Mouse (Mus musculus) midbrain, embryonic 16.5 days (tissue): ENCODE data around the gene Uimc1. TPM values are rescaled to one million over a fixed set of nuclear protein-coding genes. Genes with fewer than 3 reads are reported as not detected.

Source experiments
- polyA plus RNA-seq: library from polyadenylated mRNA; unstranded; fragments of >200 nt; fragmentation: Nextera tagmentation; extraction: Ambion mirVana; gene quantifications from 2 replicates; pipeline ENCODE4 v1.2.1, GENCODE M21; 2015

Gene Uimc1
- polyA plus RNA-seq, 1 experiment from 2014 or later, result 20.8 TPM

Other genes starting within 250 kb of the Uimc1 start
- 14.1 and 16.3 TPM in 2 replicates for gene Unc5a, start 150.9 kb downstream of the Uimc1 start, polyA plus RNA-seq
- gene Hk3, start 78.9 kb downstream of the Uimc1 start, polyA plus RNA-seq, result 0.57 and 0.77 TPM in 2 replicates
- 29.5 and 32.2 TPM in 2 replicates for gene Zfp346, start 5.0 kb upstream of the Uimc1 start, polyA plus RNA-seq
- gene Gm17617, start 33.2 kb upstream of the Uimc1 start, polyA plus RNA-seq, result not detected in 2 replicates
- 0.60 and 0.82 TPM in 2 replicates for gene Fgfr4, start 52.3 kb upstream of the Uimc1 start, polyA plus RNA-seq
- 45.2 and 54.8 TPM in 2 replicates for gene Nsd1, start 109.5 kb upstream of the Uimc1 start, polyA plus RNA-seq
- 319 and 320 TPM in 2 replicates for gene Prelid1, start 220.2 kb upstream of the Uimc1 start, polyA plus RNA-seq
- 91.0 and 92.2 TPM in 2 replicates for gene Rab24, start 221.6 kb upstream of the Uimc1 start, polyA plus RNA-seq
- 6.9 and 7.9 TPM in 2 replicates for gene Mxd3, start 229.5 kb upstream of the Uimc1 start, polyA plus RNA-seq